Mouse (Mus musculus): ENCODE measurements around the gene Mxra8.

- TF ChIP-seq CTCF (IDR thresholded peaks at IDR 0.05; ENCODE audit: low read depth, low read length): no peak
- TF ChIP-seq POLR2AphosphoS5 (IDR thresholded peaks at IDR 0.05; ENCODE audit: insufficient replicate concordance, low read depth, low read length): no peak
- no peak for TF ChIP-seq GATA1 (IDR thresholded peaks at IDR 0.05; ENCODE audit: borderline replicate concordance, low read length)
Observed at GRCm38 (mm10) chr4:155793730-155794129, 45.8 kb upstream of the Mxra8 start.
